Mouse (Mus musculus): ENCODE measurements around the gene Cacna2d4. TPM values are rescaled to one million over a fixed set of nuclear protein-coding genes. Genes with fewer than 3 reads are reported as not detected.

Gene Cacna2d4
- total RNA-seq (2014; rRNA removed): 0.28 TPM in 1 of 2 replicates, not detected in the other
- not detected in 2 replicates for polyA plus RNA-seq (2012; rRNA removed)

DNA sequence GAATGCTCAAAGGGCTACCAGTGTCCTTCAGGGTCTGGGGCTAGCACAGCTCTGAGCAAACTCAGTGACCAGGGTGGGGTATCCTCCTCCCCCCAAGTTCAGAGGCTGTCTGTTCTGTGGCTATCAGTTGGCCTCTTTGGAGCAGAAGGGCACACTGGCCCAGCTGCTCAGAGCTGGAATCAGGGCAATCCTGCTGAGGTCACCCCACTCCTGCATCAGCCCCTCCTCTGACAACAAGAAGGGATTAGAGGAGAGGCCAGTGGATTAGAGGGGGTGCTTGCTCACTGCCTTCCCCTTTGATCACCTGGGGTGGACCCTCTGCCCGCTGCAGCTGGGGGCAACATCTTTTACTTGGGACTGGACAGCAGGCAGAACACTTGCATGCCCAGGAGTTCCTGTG is at the start of gene Cacna2d4:
Gene Cacna2d4 (plus strand): TSS at position 286 of the 400 bp plus-strand sequence.
- H3K4me3 ChIP-seq (ENCODE audit: insufficient read depth, low read depth, low read length): no peak within 1 kb of the TSS
- H3K27me3 ChIP-seq (ENCODE audit: control insufficient read depth, insufficient read depth, low read length): no peaks in the 10 kb centered on the region
- no peak within 1 kb of the TSS for H3K27ac ChIP-seq (replicated peaks; ENCODE audit: insufficient read depth, low read depth, low read length)
- H3K79me2 ChIP-seq (ENCODE audit: control insufficient read depth, insufficient read depth, low read length): no peaks in the 10 kb centered on the region
- WGBS: 38% methylated on average over 1 of the region's 1 CpGs
- no peaks in the 10 kb centered on the region for H3K36me3 ChIP-seq (ENCODE audit: control insufficient read depth, insufficient read depth, low read length)
- no peak for TF ChIP-seq POLR2A (IDR thresholded peaks at IDR 0.05; ENCODE audit: extremely low read depth, insufficient read depth, low read length)
- no peak for TF ChIP-seq CTCF (IDR thresholded peaks at IDR 0.05; ENCODE audit: low read depth, low read length)
- no peak for DNase-seq (ENCODE audit: extremely low read depth, low read depth, low spot score)
- no peak within 1 kb of the TSS for H3K9ac ChIP-seq (ENCODE audit: low read depth, low read length)
- H3K4me1 ChIP-seq (ENCODE audit: control insufficient read depth, insufficient read depth, low read length): no peaks in the 10 kb centered on the region

DNA sequence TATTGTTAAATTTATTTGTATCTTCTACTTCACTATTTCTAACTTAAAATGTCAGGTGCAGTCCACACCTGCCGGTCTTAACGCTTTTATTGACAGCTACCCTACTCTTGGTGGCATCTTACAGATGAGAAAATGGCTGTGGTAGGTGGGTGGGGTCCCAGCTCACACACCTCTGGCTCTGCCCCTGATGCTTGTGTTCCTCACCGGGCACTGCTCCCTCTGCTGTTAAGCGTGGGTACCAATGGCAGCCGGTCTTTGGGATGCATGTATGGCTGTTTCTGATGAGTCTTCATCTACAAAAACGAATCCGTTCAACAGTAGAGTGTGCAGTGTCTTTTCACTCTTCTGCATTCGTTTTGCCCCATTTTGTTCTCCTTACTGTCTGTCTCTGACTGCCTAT is 49.7 kb upstream of the Cacna2d4 start:
- no peak for DNase-seq (ENCODE audit: extremely low read depth, low read depth, low spot score)
- no peak overlapping the region for H3K27ac ChIP-seq (replicated peaks; ENCODE audit: insufficient read depth, low read depth, low read length)
- 77% methylated on average over 8 of the region's 8 CpGs for WGBS
- no peak overlapping the region for H3K4me3 ChIP-seq (ENCODE audit: insufficient read depth, low read depth, low read length)
- H3K4me1 ChIP-seq (ENCODE audit: control insufficient read depth, insufficient read depth, low read length): no peaks in the 10 kb centered on the region
- no peaks in the 10 kb centered on the region for H3K79me2 ChIP-seq (ENCODE audit: control insufficient read depth, insufficient read depth, low read length)
- peaks cover 5% of the 10 kb centered on the region; the same call in 1 of the 2 replicates for H3K36me3 ChIP-seq (ENCODE audit: control insufficient read depth, insufficient read depth, low read length)
- no peak overlapping the region for H3K9ac ChIP-seq (ENCODE audit: low read depth, low read length)
- H3K27me3 ChIP-seq (ENCODE audit: control insufficient read depth, insufficient read depth, low read length): no peaks in the 10 kb centered on the region
- TF ChIP-seq POLR2A (IDR thresholded peaks at IDR 0.05; ENCODE audit: extremely low read depth, insufficient read depth, low read length) (no peak), CTCF (IDR thresholded peaks at IDR 0.05; ENCODE audit: low read depth, low read length) (peak; percentile 21; the same call in 1 of the 2 replicates)

DNA sequence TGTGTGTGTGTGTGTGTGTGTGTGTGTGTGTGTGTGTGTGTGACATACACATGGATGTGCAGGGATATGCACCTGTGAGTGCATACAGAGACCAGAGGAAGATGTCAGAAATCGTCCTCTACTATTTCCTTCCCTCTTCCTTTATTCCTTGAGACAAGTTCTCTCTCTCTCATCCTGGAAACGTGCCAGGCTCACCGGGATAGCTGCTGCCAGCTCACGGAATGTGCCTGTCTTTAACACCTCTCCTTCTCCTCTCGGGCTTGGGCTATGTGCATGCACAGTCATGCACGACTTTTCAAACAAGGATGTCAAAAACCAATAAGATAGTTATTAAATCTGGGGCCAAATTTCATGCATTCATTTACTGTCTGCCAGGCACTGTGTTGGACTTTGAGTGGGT is 48.7 kb upstream of the Cacna2d4 start:
- Histone ChIP-seq H3K4me1 (ENCODE audit: control insufficient read depth, insufficient read depth, low read length) (no peaks in the 10 kb centered on the region), H3K79me2 (ENCODE audit: control insufficient read depth, insufficient read depth, low read length) (no peaks in the 10 kb centered on the region), H3K9ac (ENCODE audit: low read depth, low read length) (no peak overlapping the region), H3K27ac (replicated peaks; ENCODE audit: insufficient read depth, low read depth, low read length) (no peak overlapping the region), H3K27me3 (ENCODE audit: control insufficient read depth, insufficient read depth, low read length) (no peaks in the 10 kb centered on the region), H3K4me3 (ENCODE audit: insufficient read depth, low read depth, low read length) (no peak overlapping the region), H3K36me3 (ENCODE audit: control insufficient read depth, insufficient read depth, low read length) (peaks cover 5% of the 10 kb centered on the region)
- 82% methylated on average over 6 of the region's 6 CpGs for WGBS
- no peak for DNase-seq (ENCODE audit: extremely low read depth, low read depth, low spot score)
- TF ChIP-seq CTCF (IDR thresholded peaks at IDR 0.05; ENCODE audit: low read depth, low read length) (no peak), POLR2A (IDR thresholded peaks at IDR 0.05; ENCODE audit: extremely low read depth, insufficient read depth, low read length) (no peak)

DNA sequence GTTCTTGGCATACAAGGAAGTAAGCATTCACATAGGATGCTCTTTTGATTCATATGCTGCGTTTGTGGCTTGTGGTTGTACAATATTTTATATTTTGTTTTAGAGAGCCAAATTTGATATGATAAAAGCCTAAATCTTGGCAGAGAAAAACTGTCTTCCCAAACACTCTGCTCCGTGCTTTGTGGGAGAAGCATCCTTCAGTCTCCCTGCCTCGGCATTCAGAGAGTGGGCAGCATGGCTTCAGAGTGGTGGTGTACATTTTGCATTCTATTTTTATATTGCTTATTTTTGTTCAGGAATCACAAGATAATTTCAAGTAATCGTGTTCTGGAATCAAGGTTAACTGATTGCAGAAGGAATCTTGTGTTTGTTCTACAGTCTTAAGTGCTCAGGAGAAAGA is 44.8 kb upstream of the Cacna2d4 start:
- H3K36me3 ChIP-seq (ENCODE audit: control insufficient read depth, insufficient read depth, low read length): peaks cover 6% of the 10 kb centered on the region
- 96% methylated on average over 4 of the region's 4 CpGs for WGBS
- DNase-seq (ENCODE audit: extremely low read depth, low read depth, low spot score): no peak
- H3K27me3 ChIP-seq (ENCODE audit: control insufficient read depth, insufficient read depth, low read length): no peaks in the 10 kb centered on the region
- H3K27ac ChIP-seq (replicated peaks; ENCODE audit: insufficient read depth, low read depth, low read length): no peak overlapping the region
- no peak for TF ChIP-seq CTCF (IDR thresholded peaks at IDR 0.05; ENCODE audit: low read depth, low read length)
- TF ChIP-seq POLR2A (IDR thresholded peaks at IDR 0.05; ENCODE audit: extremely low read depth, insufficient read depth, low read length): no peak
- no peaks in the 10 kb centered on the region for H3K4me1 ChIP-seq (ENCODE audit: control insufficient read depth, insufficient read depth, low read length)
- H3K9ac ChIP-seq (ENCODE audit: low read depth, low read length): no peak overlapping the region
- H3K79me2 ChIP-seq (ENCODE audit: control insufficient read depth, insufficient read depth, low read length): no peaks in the 10 kb centered on the region
- no peak overlapping the region for H3K4me3 ChIP-seq (ENCODE audit: insufficient read depth, low read depth, low read length)

DNA sequence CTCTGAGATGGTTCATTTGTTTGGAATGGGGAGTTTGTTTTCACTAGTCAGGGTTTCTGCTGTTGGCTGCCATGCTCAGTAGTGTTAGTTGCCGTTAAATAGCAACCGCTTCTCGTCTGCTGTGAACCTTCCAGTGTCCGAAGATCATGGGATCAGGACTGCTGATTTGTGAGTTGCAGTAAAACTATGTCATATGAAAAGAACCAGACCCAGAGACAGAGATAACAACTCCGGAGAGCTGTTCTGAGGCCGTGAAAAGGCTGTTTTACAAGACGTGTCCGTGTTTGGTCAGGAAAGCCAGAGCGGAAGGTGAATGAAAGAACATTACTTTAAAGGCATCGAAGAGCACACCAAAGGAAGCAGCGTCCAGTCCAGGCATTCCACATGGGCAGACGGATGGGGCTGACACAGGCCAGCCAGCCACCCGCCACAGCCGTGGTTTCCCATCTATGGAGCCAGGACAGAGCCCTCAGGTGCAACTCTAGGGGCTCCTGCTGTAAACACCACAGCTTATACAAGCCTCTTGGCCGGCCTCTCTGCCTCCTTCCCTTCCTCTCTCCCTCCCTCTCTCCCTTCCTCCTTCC is 42.7 kb upstream of the Cacna2d4 start:
- DNase-seq (ENCODE audit: extremely low read depth, low read depth, low spot score): no peak
- Histone ChIP-seq H3K4me1 (ENCODE audit: control insufficient read depth, insufficient read depth, low read length) (no peaks in the 10 kb centered on the region), H3K27ac (replicated peaks; ENCODE audit: insufficient read depth, low read depth, low read length) (no peak overlapping the region), H3K36me3 (ENCODE audit: control insufficient read depth, insufficient read depth, low read length) (peaks cover 6% of the 10 kb centered on the region), H3K4me3 (ENCODE audit: insufficient read depth, low read depth, low read length) (no peak overlapping the region), H3K27me3 (ENCODE audit: control insufficient read depth, insufficient read depth, low read length) (no peaks in the 10 kb centered on the region), H3K79me2 (ENCODE audit: control insufficient read depth, insufficient read depth, low read length) (no peaks in the 10 kb centered on the region), H3K9ac (ENCODE audit: low read depth, low read length) (no peak overlapping the region)
- WGBS: 89% methylated on average over 15 of the region's 15 CpGs
- TF ChIP-seq CTCF (IDR thresholded peaks at IDR 0.05; ENCODE audit: low read depth, low read length): no peak
- no peak for TF ChIP-seq POLR2A (IDR thresholded peaks at IDR 0.05; ENCODE audit: extremely low read depth, insufficient read depth, low read length)

DNA sequence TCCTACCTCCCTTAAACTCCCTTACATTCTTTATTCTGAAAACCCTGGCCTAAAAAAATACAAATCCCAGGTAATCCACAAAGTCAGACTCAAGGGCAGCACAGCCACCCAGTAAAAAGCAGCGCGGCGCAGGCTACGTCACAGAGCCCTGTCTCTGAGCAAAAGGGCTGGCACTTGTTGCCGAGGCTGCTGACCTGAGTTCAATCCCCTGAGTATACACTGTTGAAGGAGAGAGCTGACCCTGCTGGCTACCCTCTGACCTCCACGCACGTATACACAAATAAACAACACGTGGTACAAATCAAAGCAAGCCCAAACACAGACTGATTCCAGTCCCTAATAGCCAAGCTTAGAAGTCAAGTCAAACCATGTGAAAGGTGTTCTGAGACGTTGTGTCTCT is 42.2 kb upstream of the Cacna2d4 start:
- no peak overlapping the region for H3K27ac ChIP-seq (replicated peaks; ENCODE audit: insufficient read depth, low read depth, low read length)
- WGBS: 78% methylated on average over 9 of the region's 9 CpGs
- no peaks in the 10 kb centered on the region for H3K4me1 ChIP-seq (ENCODE audit: control insufficient read depth, insufficient read depth, low read length)
- TF ChIP-seq CTCF (IDR thresholded peaks at IDR 0.05; ENCODE audit: low read depth, low read length) (no peak), POLR2A (IDR thresholded peaks at IDR 0.05; ENCODE audit: extremely low read depth, insufficient read depth, low read length) (no peak)
- H3K79me2 ChIP-seq (ENCODE audit: control insufficient read depth, insufficient read depth, low read length): no peaks in the 10 kb centered on the region
- peaks cover 6% of the 10 kb centered on the region for H3K36me3 ChIP-seq (ENCODE audit: control insufficient read depth, insufficient read depth, low read length)
- DNase-seq (ENCODE audit: extremely low read depth, low read depth, low spot score): no peak
- H3K4me3 ChIP-seq (ENCODE audit: insufficient read depth, low read depth, low read length): no peak overlapping the region
- no peak overlapping the region for H3K9ac ChIP-seq (ENCODE audit: low read depth, low read length)
- no peaks in the 10 kb centered on the region for H3K27me3 ChIP-seq (ENCODE audit: control insufficient read depth, insufficient read depth, low read length)

Data from liver, adult 2 months (tissue).